Mouse (Mus musculus) hindbrain, embryonic 11.5 days (tissue): Measurements from ENCODE around the gene Iqcb1. TPM values are rescaled to one million over a fixed set of nuclear protein-coding genes. Genes with fewer than 3 reads are reported as not detected.

Source experiments
- ATAC-seq: fragments of 200-750 bp; cut with Nextera tagmentation; 2 replicates; pipeline ENCODE4 v1.8.0; 2017; ENCODE audit warnings: mild to moderate bottlenecking, moderate TSS enrichment, moderate library complexity; ENCODE audit not compliant: low FRiP score
- DNase-seq: peaks from one replicate; pipeline ENCODE4 v3.0.0-alpha.2; 2015; ENCODE audit warnings: low spot score
- H3K27ac ChIP-seq: fragments of 300-500 bp; sonication (generic); 2 replicates; pipeline ENCODE4 v1.5.1; 2014; ENCODE audit warnings: mild to moderate bottlenecking, low read depth, low read length
- H3K27me3 ChIP-seq: fragments of 300-500 bp; sonication (generic); 2 replicates; pipeline ENCODE4 v1.6.1; 2014; ENCODE audit warnings: mild to moderate bottlenecking, low read length, moderate library complexity, mixed read lengths; ENCODE audit not compliant: control insufficient read depth, insufficient read depth
- H3K36me3 ChIP-seq: fragments of 300-500 bp; sonication (generic); 2 replicates; pipeline ENCODE4 v1.6.1; 2014; ENCODE audit warnings: mild to moderate bottlenecking, low read length, moderate library complexity, mixed read lengths; ENCODE audit not compliant: control insufficient read depth, insufficient read depth
- H3K4me1 ChIP-seq: fragments of 300-500 bp; sonication (generic); replicated peaks from 2 replicates; pipeline ENCODE4 v1.6.1; 2014; ENCODE audit warnings: low read length, mixed read lengths; ENCODE audit not compliant: control insufficient read depth, insufficient read depth
- H3K4me2 ChIP-seq: fragments of 300-500 bp; sonication (generic); replicated peaks from 2 replicates; pipeline ENCODE4 v1.6.1; 2014; ENCODE audit warnings: mild to moderate bottlenecking, low read depth, low read length
- H3K4me3 ChIP-seq: fragments of 300-500 bp; sonication (generic); 2 replicates; pipeline ENCODE4 v1.5.1; 2014; ENCODE audit warnings: low read depth, low read length
- H3K9ac ChIP-seq: fragments of 300-500 bp; sonication (generic); 2 replicates; pipeline ENCODE4 v1.6.1; 2014; ENCODE audit warnings: low read depth, low read length
- H3K9me3 ChIP-seq: fragments of 300-500 bp; sonication (generic); 2 replicates; pipeline ENCODE4 v1.6.1; 2016; ENCODE audit warnings: low read length; ENCODE audit not compliant: control insufficient read depth
- WGBS: fragments of 180-500 bp; shearing (Covaris S2); extraction: QIAGEN DNeasy Blood & Tissue Kit; methylation state at CpG from one replicate; pipeline ENCODE4 v1.1.7; 2014; 5-methylcytosine and 5-hydroxymethylcytosine counted together
- polyA plus RNA-seq: library from polyadenylated mRNA; unstranded; fragments of >200 nt; fragmentation: Nextera tagmentation; extraction: Ambion mirVana; gene quantifications from 2 replicates; pipeline ENCODE4 v1.2.1, GENCODE M21; 2014

Iqcb1 gene
- polyA plus RNA-seq, result 73.3 and 74.3 TPM in 2 replicates

DNA sequence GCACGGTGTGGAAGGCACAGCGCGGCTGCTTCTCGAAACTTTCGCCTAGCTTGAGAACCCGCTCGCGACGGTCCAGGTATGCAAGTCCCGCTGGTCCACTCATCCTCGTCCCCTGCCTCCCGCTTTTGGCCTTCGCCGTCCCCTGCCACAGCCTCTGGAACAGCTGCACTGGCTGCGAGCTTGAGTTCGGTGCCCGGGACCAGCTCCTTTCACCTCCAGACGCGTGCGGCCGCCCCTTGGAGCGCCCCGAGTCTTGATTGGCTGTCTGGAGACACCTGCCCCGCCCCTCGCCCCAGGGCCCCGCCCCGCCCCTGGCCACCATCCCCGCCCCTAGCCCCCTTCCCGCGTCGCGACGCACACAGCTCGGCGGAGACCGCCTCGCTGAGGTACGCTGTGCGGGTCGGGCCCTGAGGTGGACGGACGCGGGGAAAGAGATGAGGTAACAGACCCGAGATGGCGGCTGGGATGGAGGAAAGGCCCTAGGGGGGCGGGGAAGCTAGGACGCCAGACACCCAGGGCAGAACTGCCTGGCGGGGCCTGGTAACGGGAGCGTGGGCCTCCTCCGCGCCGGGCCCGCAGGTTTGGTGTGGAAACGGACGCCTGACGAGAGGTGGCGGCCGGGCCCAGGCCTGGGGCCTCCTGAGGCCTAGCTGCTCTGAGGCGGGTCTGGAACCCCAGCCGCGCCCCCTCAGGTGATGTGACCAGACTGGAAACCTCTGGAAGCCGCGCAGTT lies at the start of gene Iqcb1:
Gene Iqcb1 (plus strand): TSS at position 332 of the 733 bp plus-strand sequence.
- peak within 1 kb of the TSS; percentile 82 for H3K4me2 ChIP-seq
- peak within 1 kb of the TSS; percentile 80 for H3K4me3 ChIP-seq
- no peaks in the 10 kb centered on the region for H3K27me3 ChIP-seq
- peak within 1 kb of the TSS; percentile 51; the same call in 1 of the 2 replicates for H3K27ac ChIP-seq
- no peaks in the 10 kb centered on the region for H3K36me3 ChIP-seq
- H3K9ac ChIP-seq, result peak within 1 kb of the TSS; percentile 75
- H3K4me1 ChIP-seq, result no peaks in the 10 kb centered on the region
- peak; percentile 99 for ATAC-seq
- under 1% methylated on average over 61 of the region's 64 CpGs for WGBS
- DNase-seq, result peak; percentile 87
- H3K9me3 ChIP-seq, result no peaks in the 10 kb centered on the region

DNA sequence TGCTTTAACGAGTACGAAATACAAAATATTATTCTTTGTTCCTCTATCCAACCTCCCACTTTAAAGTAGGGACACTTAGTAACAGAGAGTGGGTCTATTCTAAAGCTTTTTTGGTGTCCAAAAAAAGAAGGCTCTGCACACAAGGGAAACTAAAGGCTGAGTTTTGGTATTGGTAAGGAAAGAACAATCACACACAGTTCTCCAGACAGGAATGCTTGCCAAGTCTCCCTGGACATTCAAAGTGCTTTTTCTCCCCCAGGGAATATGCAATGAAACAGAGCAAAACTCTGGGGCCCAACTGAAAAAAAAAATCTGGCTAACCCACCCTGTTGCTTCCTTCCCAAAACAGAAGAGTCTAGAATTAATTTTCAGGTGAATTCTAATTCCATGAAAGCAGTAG lies 44.0 kb upstream of the Iqcb1 start:
- Histone ChIP-seq H3K4me2 (no peak overlapping the region), H3K9me3 (no peaks in the 10 kb centered on the region), H3K27ac (no peak overlapping the region), H3K9ac (no peak overlapping the region), H3K4me1 (no peaks in the 10 kb centered on the region), H3K27me3 (no peaks in the 10 kb centered on the region), H3K4me3 (no peak overlapping the region), H3K36me3 (no peaks in the 10 kb centered on the region)
- ATAC-seq (no peak), DNase-seq (no peak)
- 97% methylated on average over 2 of the region's 2 CpGs for WGBS

DNA sequence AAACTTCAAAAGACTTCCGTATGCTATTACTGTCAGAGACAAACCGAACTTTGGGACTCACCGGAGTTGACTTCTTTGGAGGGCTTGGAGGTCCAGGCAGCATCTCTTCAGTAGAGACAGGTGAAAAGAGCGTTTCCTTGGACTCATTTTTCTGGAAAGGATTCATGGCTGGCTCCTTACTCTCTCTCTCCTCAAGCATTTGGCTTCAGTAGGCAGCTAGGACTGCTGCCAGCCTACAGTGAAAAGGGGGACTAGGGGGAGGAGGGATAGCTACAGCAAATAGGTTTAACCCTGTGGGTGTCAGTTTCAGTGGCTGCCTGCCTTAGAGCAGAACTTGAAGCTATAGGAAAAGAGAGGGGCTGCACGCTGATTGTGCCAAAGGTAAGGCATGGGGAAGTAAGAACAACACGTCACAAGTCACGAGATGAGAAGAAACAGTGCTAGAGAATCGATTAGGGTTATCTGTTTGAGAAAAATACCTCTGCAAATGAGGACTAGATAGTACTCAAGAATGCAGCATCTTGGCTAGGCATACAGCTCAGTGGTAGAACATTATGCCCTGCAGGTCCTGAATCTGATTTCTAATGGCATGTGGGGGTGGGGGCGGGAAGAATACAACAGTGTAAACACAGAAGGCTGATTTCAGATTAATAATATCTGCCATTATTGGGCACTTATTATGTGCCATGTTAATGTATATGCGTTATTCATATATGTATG lies 43.4 kb upstream of the Iqcb1 start, which contains the start of gene Slc15a2:
Gene Slc15a2 (minus strand): TSS at position 369 of the 720 bp plus-strand sequence.
- H3K9me3 ChIP-seq, result no peaks in the 10 kb centered on the region
- H3K9ac ChIP-seq, result no peak within 1 kb of the TSS
- no peak for ATAC-seq
- WGBS, result 79% methylated on average over 10 of the region's 10 CpGs
- no peak within 1 kb of the TSS for H3K4me2 ChIP-seq
- H3K4me1 ChIP-seq, result no peaks in the 10 kb centered on the region
- no peaks in the 10 kb centered on the region for H3K27me3 ChIP-seq
- no peak within 1 kb of the TSS for H3K27ac ChIP-seq
- H3K36me3 ChIP-seq, result no peaks in the 10 kb centered on the region
- DNase-seq, result no peak
- H3K4me3 ChIP-seq, result no peak within 1 kb of the TSS

DNA sequence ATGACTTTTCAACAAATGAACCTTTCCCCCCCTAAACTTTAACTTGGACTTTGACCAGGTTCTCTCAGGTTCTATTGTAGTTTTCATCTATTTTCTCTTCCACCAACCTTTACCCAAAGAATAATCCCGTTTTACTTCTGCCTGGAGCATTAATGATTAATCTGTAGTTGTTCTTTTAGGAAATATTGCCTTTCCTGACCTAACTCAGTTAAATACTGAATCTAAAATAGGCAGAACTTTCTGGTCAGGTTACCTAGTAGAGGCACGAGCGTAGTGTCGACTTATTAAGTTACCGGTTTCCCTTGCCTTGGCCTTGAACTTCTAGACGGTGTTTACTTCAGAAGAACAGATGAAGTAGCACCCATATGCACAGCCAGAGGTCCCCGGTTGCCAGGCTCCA lies 41.7 kb upstream of the Iqcb1 start:
- WGBS, result 92% methylated on average over 7 of the region's 7 CpGs
- H3K4me1 ChIP-seq, result no peaks in the 10 kb centered on the region
- ATAC-seq (no peak), DNase-seq (no peak)
- H3K9ac ChIP-seq, result no peak overlapping the region
- no peak overlapping the region for H3K27ac ChIP-seq
- H3K4me3 ChIP-seq, result no peak overlapping the region
- no peaks in the 10 kb centered on the region for H3K36me3 ChIP-seq
- no peak overlapping the region for H3K4me2 ChIP-seq
- no peaks in the 10 kb centered on the region for H3K9me3 ChIP-seq
- no peaks in the 10 kb centered on the region for H3K27me3 ChIP-seq

DNA sequence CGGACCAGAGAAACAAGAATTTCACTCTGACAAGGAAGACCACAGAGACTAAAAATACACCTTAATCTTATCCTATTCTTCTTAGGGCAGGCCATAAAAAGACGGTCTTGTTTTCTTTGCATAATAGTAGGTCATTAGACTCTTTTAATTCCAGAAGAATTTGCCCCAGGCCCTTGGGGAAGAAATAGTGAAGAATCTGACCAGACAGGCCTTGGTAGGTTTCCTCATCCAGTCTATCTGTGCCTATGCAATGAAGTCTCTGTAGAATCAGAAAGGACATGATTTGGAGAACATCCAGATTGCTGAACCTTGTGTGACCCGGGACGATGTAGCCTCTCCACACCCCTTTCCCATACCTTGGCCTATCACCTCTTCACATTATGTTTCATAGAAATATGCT lies 38.0 kb upstream of the Iqcb1 start:
- ATAC-seq, result no peak
- Histone ChIP-seq H3K9ac (no peak overlapping the region), H3K27me3 (no peaks in the 10 kb centered on the region), H3K4me1 (no peaks in the 10 kb centered on the region), H3K9me3 (no peaks in the 10 kb centered on the region), H3K4me3 (no peak overlapping the region), H3K36me3 (no peaks in the 10 kb centered on the region), H3K4me2 (no peak overlapping the region), H3K27ac (no peak overlapping the region)
- 90% methylated on average over 4 of the region's 4 CpGs for WGBS
- no peak for DNase-seq

DNA sequence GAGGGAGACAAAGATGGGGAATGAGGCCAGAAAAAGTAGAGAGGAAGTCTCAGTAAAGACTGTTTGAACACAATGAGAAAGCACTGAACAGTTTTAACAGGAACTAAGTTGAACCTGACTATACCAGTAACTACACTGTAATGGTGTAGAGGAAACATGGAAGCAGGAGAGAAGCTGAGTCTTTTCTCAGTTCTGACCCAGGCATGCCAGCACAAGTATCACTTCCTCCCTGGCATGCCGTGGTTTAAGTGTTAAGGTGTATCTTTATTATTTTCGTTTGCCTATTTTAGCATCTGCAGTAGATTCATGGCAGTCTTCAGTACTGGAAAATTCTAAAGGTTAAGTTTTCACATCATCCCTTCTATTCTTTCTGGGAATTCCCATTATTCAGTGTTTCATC lies 33.2 kb upstream of the Iqcb1 start:
- WGBS, result 84% methylated on average over 2 of the region's 2 CpGs
- Histone ChIP-seq H3K36me3 (no peaks in the 10 kb centered on the region), H3K4me2 (no peak overlapping the region), H3K4me3 (no peak overlapping the region), H3K27ac (no peak overlapping the region), H3K27me3 (no peaks in the 10 kb centered on the region), H3K9me3 (no peaks in the 10 kb centered on the region), H3K4me1 (no peaks in the 10 kb centered on the region), H3K9ac (no peak overlapping the region)
- ATAC-seq, result no peak
- DNase-seq, result no peak

DNA sequence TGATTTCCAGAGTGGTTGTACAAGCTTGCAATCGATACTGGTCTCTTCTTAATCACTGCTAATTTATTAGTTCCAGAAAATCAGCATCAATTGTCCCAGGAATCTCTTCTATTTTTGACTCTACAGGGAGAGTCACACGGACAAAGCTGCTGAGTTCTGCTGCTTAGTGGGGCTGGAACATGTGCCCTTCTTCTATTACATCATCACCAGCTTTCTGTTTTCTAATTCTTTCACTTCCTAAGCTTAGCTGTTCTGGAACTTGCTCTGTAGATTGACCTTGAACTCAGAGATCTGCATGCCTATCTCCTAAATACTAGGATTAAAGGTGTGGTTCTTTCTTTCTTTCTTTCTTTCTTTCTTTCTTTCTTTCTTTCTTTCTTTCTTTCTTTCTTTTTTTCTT lies 29.9 kb upstream of the Iqcb1 start:
- DNase-seq, result no peak
- H3K4me3 ChIP-seq, result no peak overlapping the region
- ATAC-seq, result no peak
- no peaks in the 10 kb centered on the region for H3K9me3 ChIP-seq
- no peaks in the 10 kb centered on the region for H3K36me3 ChIP-seq
- H3K27ac ChIP-seq, result no peak overlapping the region
- 86% methylated on average over 2 of the region's 2 CpGs for WGBS
- H3K9ac ChIP-seq, result no peak overlapping the region
- no peaks in the 10 kb centered on the region for H3K27me3 ChIP-seq
- H3K4me1 ChIP-seq, result no peaks in the 10 kb centered on the region
- no peak overlapping the region for H3K4me2 ChIP-seq

DNA sequence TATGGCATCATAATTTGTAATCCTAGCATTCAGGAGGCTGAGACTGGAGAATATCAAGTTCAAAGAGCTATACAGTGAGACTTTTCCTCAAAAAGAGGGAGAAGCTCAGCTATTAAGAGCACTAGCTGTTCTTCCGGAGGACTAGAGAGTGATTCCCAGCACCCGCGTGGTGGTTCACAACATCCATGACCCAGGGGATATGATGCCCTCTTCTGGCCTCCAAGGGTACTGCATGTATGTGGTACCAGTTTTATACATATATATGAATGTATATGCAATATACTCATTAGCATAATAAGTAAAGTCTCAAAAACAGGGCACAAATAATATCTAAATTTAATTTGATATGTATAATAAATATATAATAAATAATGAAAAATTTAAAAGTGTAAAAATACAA lies 25.8 kb upstream of the Iqcb1 start:
- Histone ChIP-seq H3K4me3 (no peak overlapping the region), H3K4me1 (no peaks in the 10 kb centered on the region), H3K9me3 (no peaks in the 10 kb centered on the region), H3K27me3 (no peaks in the 10 kb centered on the region), H3K27ac (no peak overlapping the region), H3K36me3 (no peaks in the 10 kb centered on the region), H3K4me2 (no peak overlapping the region), H3K9ac (no peak overlapping the region)
- DNase-seq (no peak), ATAC-seq (no peak)
- WGBS, result 87% methylated on average over 3 of the region's 3 CpGs

DNA sequence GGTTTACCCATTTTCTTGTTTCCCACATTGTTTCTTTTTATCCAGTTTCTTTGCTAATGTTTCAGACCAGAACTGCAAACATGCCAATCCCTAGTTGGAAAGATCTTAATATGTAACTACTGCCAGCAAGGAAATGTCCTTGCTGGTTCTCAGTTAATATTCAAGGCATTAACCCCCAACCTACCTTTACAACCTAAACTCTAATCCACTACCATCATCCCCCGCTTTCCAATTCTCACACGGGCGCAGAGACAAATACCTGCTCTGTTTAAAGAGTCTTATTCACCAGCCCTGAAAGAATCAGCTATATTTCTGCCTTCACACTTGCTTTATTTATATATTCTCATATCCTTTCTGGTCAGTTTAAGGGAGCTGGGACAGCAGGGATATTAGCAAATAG lies 19.6 kb upstream of the Iqcb1 start:
- Histone ChIP-seq H3K4me1 (no peaks in the 10 kb centered on the region), H3K9me3 (no peaks in the 10 kb centered on the region), H3K36me3 (no peaks in the 10 kb centered on the region), H3K4me3 (no peak overlapping the region), H3K9ac (no peak overlapping the region), H3K27me3 (no peaks in the 10 kb centered on the region), H3K27ac (no peak overlapping the region), H3K4me2 (no peak overlapping the region)
- no peak for ATAC-seq
- no peak for DNase-seq
- 86% methylated on average over 3 of the region's 3 CpGs for WGBS
